Mouse (Mus musculus): ENCODE results near the gene Srgap3. TPM values are rescaled to one million over a fixed set of nuclear protein-coding genes. Genes with fewer than 3 reads are reported as not detected.
A peak's percentile ranks its signal among the peaks of the same experiment; 100 is the strongest.

The Srgap3 gene
- polyA plus RNA-seq, 1 experiment from 2014 or later, result 11.0 TPM

DNA sequence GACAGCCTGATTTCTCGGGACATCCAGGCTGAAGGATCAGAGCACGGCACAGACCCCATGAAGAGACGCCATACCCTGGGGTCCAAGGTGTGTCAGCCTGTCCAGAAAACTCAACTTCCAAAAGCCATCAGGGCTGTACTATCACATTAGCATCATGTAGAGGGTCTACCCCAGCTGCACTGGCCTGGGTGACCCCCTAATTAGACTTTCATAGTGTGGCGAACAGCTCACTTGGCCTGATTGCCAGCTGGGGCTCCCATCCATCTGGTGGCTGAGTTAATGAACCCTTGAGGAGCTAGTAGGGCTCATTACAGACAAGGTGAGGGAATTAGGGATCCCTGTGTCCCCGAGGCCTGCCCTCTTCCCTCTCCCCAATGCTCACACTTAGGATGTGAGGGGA is 118.6 kb downstream of the Srgap3 start:
- Histone ChIP-seq H3K36me3 (replicated peaks; ENCODE audit: control insufficient read depth, insufficient read depth, low read depth, low read length) (no peaks in the 10 kb centered on the region), H3K27me3 (ENCODE audit: control insufficient read depth, insufficient read depth, low read length) (no peaks in the 10 kb centered on the region), H3K4me3 (ENCODE audit: low read depth, low read length) (no peak overlapping the region), H3K27ac (replicated peaks; ENCODE audit: low read depth, low read length) (no peak overlapping the region), H3K4me2 (ENCODE audit: low read depth, low read length) (no peak overlapping the region), H3K9me3 (replicated peaks; ENCODE audit: control insufficient read depth, low read length) (no peaks in the 10 kb centered on the region), H3K4me1 (ENCODE audit: control insufficient read depth, insufficient read depth, low read length) (no peaks in the 10 kb centered on the region), H3K9ac (replicated peaks; ENCODE audit: low read length) (no peak overlapping the region)
- ATAC-seq (replicated peaks; ENCODE audit: insufficient number of reproducible peaks, low FRiP score, low TSS enrichment, low read depth) (0 out of 2 replicates have a peak, but pooled peaks have one; percentile 21), DNase-seq (ENCODE audit: low spot score) (no peak)
- WGBS, result 79% methylated on average over 5 of the region's 5 CpGs

DNA sequence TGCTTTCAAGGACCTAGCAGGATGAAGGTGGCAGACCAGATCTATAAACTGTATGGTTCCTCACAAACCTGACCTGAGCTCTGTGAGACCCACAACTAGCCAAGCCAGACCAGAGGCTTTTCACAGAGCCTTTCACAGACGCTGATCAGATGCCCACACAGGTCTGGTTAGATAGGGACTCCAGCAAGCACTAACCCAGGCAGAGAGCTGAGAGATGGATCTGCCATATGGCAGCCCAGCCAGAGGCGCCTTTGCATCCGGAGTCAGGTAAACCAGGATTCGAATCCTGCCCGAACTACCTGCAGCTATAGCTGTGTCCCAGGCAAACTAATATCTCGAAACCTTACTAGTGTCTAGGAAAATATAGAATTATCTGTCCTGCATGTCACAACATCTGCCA is 121.4 kb downstream of the Srgap3 start:
- Histone ChIP-seq H3K9ac (replicated peaks; ENCODE audit: low read length) (no peak overlapping the region), H3K4me3 (ENCODE audit: low read depth, low read length) (no peak overlapping the region), H3K4me2 (ENCODE audit: low read depth, low read length) (no peak overlapping the region), H3K27ac (replicated peaks; ENCODE audit: low read depth, low read length) (no peak overlapping the region), H3K9me3 (replicated peaks; ENCODE audit: control insufficient read depth, low read length) (no peaks in the 10 kb centered on the region), H3K27me3 (ENCODE audit: control insufficient read depth, insufficient read depth, low read length) (no peaks in the 10 kb centered on the region), H3K4me1 (ENCODE audit: control insufficient read depth, insufficient read depth, low read length) (no peaks in the 10 kb centered on the region), H3K36me3 (replicated peaks; ENCODE audit: control insufficient read depth, insufficient read depth, low read depth, low read length) (no peaks in the 10 kb centered on the region)
- WGBS, result 90% methylated on average over 6 of the region's 6 CpGs
- no peak for ATAC-seq (replicated peaks; ENCODE audit: insufficient number of reproducible peaks, low FRiP score, low TSS enrichment, low read depth)
- no peak for DNase-seq (ENCODE audit: low spot score)

DNA sequence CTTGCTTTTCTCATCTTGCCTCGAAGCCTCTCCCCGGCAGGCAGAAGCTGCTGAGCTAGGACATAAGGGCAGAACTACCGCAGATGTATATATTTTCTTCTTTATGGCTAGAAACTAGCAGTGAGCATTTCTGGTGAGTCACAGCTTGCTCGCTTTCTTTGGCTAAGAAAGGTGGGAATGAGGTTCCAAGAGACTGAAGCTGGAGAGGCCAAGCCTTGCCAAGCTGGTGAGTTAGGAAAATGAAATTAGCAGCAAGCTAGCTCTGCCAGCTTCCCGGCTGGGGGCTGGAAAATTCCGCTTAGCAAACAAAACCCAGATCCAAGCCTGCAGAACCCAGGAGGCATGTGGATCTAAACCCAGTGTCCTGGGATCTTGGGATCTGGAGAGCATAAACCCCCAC is 124.0 kb downstream of the Srgap3 start:
- ATAC-seq (replicated peaks; ENCODE audit: insufficient number of reproducible peaks, low FRiP score, low TSS enrichment, low read depth), result no peak
- Histone ChIP-seq H3K27me3 (ENCODE audit: control insufficient read depth, insufficient read depth, low read length) (no peaks in the 10 kb centered on the region), H3K36me3 (replicated peaks; ENCODE audit: control insufficient read depth, insufficient read depth, low read depth, low read length) (no peaks in the 10 kb centered on the region), H3K4me1 (ENCODE audit: control insufficient read depth, insufficient read depth, low read length) (no peaks in the 10 kb centered on the region), H3K27ac (replicated peaks; ENCODE audit: low read depth, low read length) (no peak overlapping the region), H3K9ac (replicated peaks; ENCODE audit: low read length) (no peak overlapping the region), H3K4me2 (ENCODE audit: low read depth, low read length) (no peak overlapping the region), H3K9me3 (replicated peaks; ENCODE audit: control insufficient read depth, low read length) (no peaks in the 10 kb centered on the region), H3K4me3 (ENCODE audit: low read depth, low read length) (no peak overlapping the region)
- DNase-seq (ENCODE audit: low spot score), result no peak
- WGBS, result 92% methylated on average over 6 of the region's 6 CpGs

DNA sequence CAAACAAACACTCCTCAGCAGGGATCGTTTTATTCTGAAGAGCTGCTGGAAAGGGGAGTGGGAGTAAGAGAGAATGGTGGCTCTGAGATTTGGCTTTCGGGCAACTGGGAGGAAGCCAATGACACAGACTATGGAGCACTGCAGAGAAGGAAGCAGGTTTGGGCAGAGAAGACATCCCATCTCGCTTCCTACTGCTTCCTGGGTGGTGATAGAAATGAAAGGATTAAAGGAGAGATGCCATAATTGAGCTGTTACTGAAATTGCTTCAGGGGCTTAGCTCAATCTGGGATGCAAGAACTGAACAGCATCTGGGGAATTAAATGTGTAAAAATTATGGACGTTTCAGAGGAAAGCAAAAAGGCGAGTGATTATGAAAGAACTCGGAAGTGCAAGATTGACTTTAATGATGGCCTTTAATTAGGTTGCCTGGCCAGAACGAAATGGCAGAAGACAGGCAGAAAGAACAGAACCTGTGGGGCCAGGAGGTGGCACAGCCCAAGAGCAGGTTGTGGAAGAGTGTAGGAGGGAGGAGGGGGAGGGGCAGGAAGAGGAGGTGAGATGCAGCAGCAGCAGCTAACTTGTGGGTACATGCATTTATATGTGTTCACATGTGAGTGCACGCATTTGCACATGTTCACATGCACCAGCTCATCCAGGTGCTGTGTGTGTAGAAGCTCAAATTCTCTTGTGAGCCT is 126.6 kb downstream of the Srgap3 start:
- Histone ChIP-seq H3K4me3 (ENCODE audit: low read depth, low read length) (no peak overlapping the region), H3K27me3 (ENCODE audit: control insufficient read depth, insufficient read depth, low read length) (no peaks in the 10 kb centered on the region), H3K4me1 (ENCODE audit: control insufficient read depth, insufficient read depth, low read length) (no peaks in the 10 kb centered on the region), H3K9me3 (replicated peaks; ENCODE audit: control insufficient read depth, low read length) (no peaks in the 10 kb centered on the region), H3K9ac (replicated peaks; ENCODE audit: low read length) (no peak overlapping the region), H3K27ac (replicated peaks; ENCODE audit: low read depth, low read length) (no peak overlapping the region), H3K36me3 (replicated peaks; ENCODE audit: control insufficient read depth, insufficient read depth, low read depth, low read length) (no peaks in the 10 kb centered on the region), H3K4me2 (ENCODE audit: low read depth, low read length) (no peak overlapping the region)
- WGBS, result 58% methylated on average over 8 of the region's 8 CpGs
- ATAC-seq (replicated peaks; ENCODE audit: insufficient number of reproducible peaks, low FRiP score, low TSS enrichment, low read depth) (no peak), DNase-seq (ENCODE audit: low spot score) (no peak)

DNA sequence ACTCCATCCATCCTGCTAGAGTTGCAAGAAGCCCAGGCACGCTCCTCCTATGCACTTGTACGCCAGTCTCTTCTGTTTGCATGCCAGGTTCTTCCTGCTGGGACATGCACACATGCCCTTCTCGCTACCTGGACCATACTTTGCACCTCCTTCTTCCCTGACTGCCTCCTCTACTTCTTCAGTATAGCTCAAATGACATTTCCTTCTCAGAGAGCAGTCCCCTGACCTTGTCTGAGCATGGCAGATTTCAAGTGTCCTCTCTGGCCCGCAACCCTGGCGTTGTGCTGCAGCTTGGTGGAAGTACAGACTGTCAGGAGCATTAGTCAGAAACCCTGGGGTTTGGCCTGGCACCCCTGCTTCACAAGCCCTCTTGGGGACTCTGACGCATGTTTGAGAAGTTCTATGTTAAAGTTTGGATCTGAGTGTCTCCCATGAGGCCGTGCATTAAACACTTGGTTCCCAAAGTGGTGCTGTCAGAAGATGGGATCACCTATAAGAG is 128.6 kb downstream of the Srgap3 start:
- ATAC-seq (replicated peaks; ENCODE audit: insufficient number of reproducible peaks, low FRiP score, low TSS enrichment, low read depth) (no peak), DNase-seq (ENCODE audit: low spot score) (no peak)
- Histone ChIP-seq H3K27ac (replicated peaks; ENCODE audit: low read depth, low read length) (no peak overlapping the region), H3K4me2 (ENCODE audit: low read depth, low read length) (no peak overlapping the region), H3K36me3 (replicated peaks; ENCODE audit: control insufficient read depth, insufficient read depth, low read depth, low read length) (no peaks in the 10 kb centered on the region), H3K27me3 (ENCODE audit: control insufficient read depth, insufficient read depth, low read length) (no peaks in the 10 kb centered on the region), H3K9me3 (replicated peaks; ENCODE audit: control insufficient read depth, low read length) (no peaks in the 10 kb centered on the region), H3K4me1 (ENCODE audit: control insufficient read depth, insufficient read depth, low read length) (no peaks in the 10 kb centered on the region), H3K4me3 (ENCODE audit: low read depth, low read length) (no peak overlapping the region), H3K9ac (replicated peaks; ENCODE audit: low read length) (no peak overlapping the region)
- 92% methylated on average over 7 of the region's 7 CpGs for WGBS

DNA sequence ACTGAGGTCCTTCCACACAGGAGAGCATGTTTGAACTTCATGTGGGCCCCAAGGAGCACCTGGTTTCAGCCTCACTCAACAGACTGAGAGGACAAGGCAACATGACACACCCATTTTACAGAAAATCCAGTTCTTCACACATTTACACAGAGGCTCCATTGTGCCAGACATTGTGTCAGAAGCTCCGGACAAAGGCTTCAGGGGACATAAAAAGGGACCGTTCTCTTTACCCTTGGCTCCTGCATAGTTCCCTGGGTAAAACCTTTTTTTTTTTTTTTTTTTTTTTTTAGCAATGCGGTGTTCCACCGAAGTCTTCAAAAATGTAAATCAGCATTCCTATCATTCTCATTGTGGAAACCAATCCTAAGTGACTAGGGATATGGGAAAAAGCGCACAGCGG is 131.5 kb downstream of the Srgap3 start:
- H3K4me3 ChIP-seq (ENCODE audit: low read depth, low read length), result no peak overlapping the region
- H3K27me3 ChIP-seq (ENCODE audit: control insufficient read depth, insufficient read depth, low read length), result no peaks in the 10 kb centered on the region
- no peak overlapping the region for H3K27ac ChIP-seq (replicated peaks; ENCODE audit: low read depth, low read length)
- no peak for DNase-seq (ENCODE audit: low spot score)
- no peaks in the 10 kb centered on the region for H3K36me3 ChIP-seq (replicated peaks; ENCODE audit: control insufficient read depth, insufficient read depth, low read depth, low read length)
- no peaks in the 10 kb centered on the region for H3K9me3 ChIP-seq (replicated peaks; ENCODE audit: control insufficient read depth, low read length)
- WGBS, result 77% methylated on average over 6 of the region's 6 CpGs
- H3K4me2 ChIP-seq (ENCODE audit: low read depth, low read length), result no peak overlapping the region
- no peak for ATAC-seq (replicated peaks; ENCODE audit: insufficient number of reproducible peaks, low FRiP score, low TSS enrichment, low read depth)
- H3K9ac ChIP-seq (replicated peaks; ENCODE audit: low read length), result no peak overlapping the region
- H3K4me1 ChIP-seq (ENCODE audit: control insufficient read depth, insufficient read depth, low read length), result no peaks in the 10 kb centered on the region

DNA sequence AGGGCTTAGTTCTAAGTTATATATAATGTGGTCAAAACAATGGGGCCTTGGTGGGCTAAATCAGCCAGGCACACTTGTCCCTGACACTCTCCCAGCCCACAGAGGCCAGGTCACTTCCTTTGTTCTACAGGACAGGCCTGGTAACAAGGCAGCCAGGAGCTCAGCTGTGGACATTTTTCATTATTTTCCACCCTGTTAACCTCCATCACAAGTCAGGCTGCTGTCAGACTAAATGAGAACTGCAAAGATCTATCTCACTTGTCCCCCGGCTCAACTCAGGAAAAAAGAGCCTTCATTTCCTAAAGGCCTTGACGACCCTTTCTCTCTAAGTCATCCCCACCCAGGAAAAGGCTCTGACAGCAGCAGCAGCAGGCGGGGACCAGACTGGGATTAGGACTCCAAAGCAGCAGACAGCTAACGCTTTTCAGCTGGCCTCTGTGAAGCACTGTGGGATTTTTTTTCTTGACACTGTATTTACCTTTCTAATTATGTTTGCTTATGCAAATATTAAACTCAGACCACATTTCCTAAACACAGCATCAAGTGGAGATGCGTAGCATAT is 132.5 kb downstream of the Srgap3 start:
- WGBS, result 42% methylated on average over 5 of the region's 5 CpGs
- no peaks in the 10 kb centered on the region for H3K4me1 ChIP-seq (ENCODE audit: control insufficient read depth, insufficient read depth, low read length)
- no peaks in the 10 kb centered on the region for H3K36me3 ChIP-seq (replicated peaks; ENCODE audit: control insufficient read depth, insufficient read depth, low read depth, low read length)
- H3K4me2 ChIP-seq (ENCODE audit: low read depth, low read length), result no peak overlapping the region
- no peak overlapping the region for H3K9ac ChIP-seq (replicated peaks; ENCODE audit: low read length)
- no peaks in the 10 kb centered on the region for H3K9me3 ChIP-seq (replicated peaks; ENCODE audit: control insufficient read depth, low read length)
- no peaks in the 10 kb centered on the region for H3K27me3 ChIP-seq (ENCODE audit: control insufficient read depth, insufficient read depth, low read length)
- no peak overlapping the region for H3K27ac ChIP-seq (replicated peaks; ENCODE audit: low read depth, low read length)
- DNase-seq (ENCODE audit: low spot score) (no peak), ATAC-seq (replicated peaks; ENCODE audit: insufficient number of reproducible peaks, low FRiP score, low TSS enrichment, low read depth) (no peak)
- no peak overlapping the region for H3K4me3 ChIP-seq (ENCODE audit: low read depth, low read length)

DNA sequence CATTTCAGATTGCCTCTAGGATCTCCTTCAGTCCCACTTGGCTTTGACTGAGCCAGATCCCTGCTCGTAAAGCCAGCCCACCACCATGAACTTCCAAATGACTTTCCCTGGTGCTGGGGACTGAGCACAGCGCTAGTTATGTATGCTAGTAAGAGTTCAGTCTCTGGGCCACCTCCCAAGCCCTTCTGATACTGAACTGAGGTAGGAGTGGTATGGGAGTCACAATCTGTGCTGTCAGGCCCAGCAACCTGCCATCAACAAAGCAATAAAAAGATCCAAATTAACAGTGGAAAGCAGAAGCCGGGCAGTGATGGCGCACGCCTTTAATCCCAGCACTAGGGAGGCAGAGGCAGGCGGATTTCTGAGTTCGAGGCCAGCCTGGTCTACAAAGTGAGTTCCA is 134.2 kb downstream of the Srgap3 start:
- H3K27ac ChIP-seq (replicated peaks; ENCODE audit: low read depth, low read length), result no peak overlapping the region

More for the DNA sequence above, 134.2 kb downstream of the Srgap3 start:
- ATAC-seq (replicated peaks; ENCODE audit: insufficient number of reproducible peaks, low FRiP score, low TSS enrichment, low read depth) (no peak), DNase-seq (ENCODE audit: low spot score) (no peak)
- Histone ChIP-seq H3K4me3 (ENCODE audit: low read depth, low read length) (no peak overlapping the region), H3K4me1 (ENCODE audit: control insufficient read depth, insufficient read depth, low read length) (no peaks in the 10 kb centered on the region), H3K9me3 (replicated peaks; ENCODE audit: control insufficient read depth, low read length) (no peaks in the 10 kb centered on the region), H3K9ac (replicated peaks; ENCODE audit: low read length) (no peak overlapping the region), H3K27me3 (ENCODE audit: control insufficient read depth, insufficient read depth, low read length) (no peaks in the 10 kb centered on the region), H3K36me3 (replicated peaks; ENCODE audit: control insufficient read depth, insufficient read depth, low read depth, low read length) (no peaks in the 10 kb centered on the region), H3K4me2 (ENCODE audit: low read depth, low read length) (no peak overlapping the region)
- WGBS, result 92% methylated on average over 6 of the region's 7 CpGs
